Mouse (Mus musculus) thymus, postnatal 14 days (tissue): ENCODE results near the gene Ppp2r3c.
"Not testable (repeated sequence)": the region's sequence is repeated elsewhere in the genome, so short reads cannot be mapped to it uniquely, and the experiment has no call there.

ENCODE experiments used
- DNase-seq: peaks from one replicate; pipeline ENCODE4 v3.0.0; 2021

Ppp2r3c gene

GRCm38 (mm10) chr12:55263385-55263784 lies 39.4 kb downstream of the Ppp2r3c start:
- DNase-seq: not testable (repeated sequence)

GRCm38 (mm10) chr12:55261950-55262349 lies 40.8 kb downstream of the Ppp2r3c start:
- DNase-seq: not testable (repeated sequence)

DNA sequence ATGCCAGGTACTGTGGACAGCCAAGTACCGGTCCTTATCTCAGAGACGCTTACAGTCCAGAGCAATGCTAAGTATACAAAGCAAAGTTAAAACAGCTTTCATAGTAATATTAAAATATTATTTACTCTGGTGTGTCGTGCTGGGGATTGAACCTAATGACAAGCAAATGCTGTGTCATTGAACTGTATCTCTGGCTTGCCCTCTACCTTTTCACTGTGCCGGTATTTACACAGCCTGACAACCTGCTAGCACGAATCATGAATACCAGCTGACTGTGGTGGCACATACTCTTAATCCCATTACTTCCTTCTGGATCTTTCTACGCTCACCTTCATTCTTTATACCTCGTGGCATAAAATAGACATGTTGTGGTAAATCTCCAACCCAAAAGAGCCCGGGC lies 60.6 kb downstream of the Ppp2r3c start:
- not testable (repeated sequence) for DNase-seq

DNA sequence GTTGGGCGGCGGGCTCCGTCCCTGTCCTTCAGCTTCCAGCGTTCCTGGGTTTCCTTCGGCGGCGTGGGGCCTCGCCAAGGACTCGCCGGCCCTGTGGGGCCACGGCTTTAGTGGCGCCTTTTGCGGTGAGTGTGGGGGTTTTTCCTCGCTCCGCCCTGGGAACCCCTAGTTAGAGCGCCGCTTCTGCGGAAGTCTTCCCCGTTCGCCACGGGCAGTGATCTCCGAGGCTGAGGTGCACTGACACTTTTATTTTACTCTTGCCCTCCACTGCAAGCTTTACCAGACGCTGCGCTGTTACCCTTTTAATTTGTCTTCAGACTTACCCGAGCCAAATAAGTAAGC lies 72.3 kb downstream of the Ppp2r3c start:
- peak; percentile 40 for DNase-seq

DNA sequence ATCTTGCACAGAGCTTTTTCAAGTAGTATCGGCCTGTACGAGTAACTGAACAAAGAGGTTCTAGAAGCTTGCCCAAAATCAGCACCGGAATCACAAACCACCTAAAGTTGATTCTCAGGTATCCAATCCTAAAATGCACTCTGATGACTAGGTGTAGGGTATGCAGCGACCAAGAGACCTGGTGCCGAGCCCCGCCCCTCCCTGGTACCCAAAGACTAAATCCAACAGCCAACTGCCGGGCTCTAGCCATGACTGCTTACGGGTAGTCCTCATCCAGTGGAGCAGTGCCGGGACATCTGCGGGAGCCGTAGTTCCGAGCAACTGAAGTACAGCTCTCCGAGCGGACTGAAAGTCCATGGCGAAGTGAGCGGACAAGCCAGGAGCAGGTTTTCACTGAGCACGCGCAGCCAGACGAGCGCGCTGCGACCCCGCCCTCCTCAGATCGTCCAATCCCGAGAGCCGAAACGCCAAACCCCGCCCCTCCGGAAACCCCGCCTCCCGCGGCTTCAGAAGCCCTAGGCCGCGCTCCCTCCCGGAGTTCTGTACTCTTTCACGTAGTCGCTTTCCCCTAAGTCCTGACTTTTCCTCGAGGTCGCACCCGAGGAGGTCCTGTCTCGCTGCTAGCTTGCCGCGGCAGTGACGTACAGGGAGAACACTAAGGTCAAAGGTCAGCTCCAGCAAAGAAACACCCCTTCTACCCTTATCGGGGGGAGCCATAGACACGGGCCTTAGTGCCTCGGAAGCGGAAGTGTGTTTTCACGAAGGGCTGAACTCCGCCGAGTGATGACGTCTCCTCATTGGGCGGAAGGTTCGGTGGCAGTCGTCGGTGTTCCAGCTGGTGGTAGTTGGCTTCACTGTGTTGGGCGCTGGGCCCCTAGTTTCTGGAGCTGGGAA lies 72.9 kb downstream of the Ppp2r3c start, which contains the start of gene Srp54c:
Gene Srp54c (plus strand): TSS at position 543 of the 894 bp plus-strand sequence.
- DNase-seq: not testable (repeated sequence)
